In genomic region chr2:120563235-120563990, GRCm38 (mm10) we compare ENCODE assay signal across 8 mouse cellular contexts. TPM values are rescaled to one million over a fixed set of nuclear protein-coding genes. Genes with fewer than 3 reads are reported as not detected.
DNase-seq lines count a peak whose midpoint lies in the region; ATAC-seq and TF ChIP-seq lines count a peak whose summit lies in the region.

Gene Zfp106, minus strand, starts transcription at chr2:120563843.

- peak within 1 kb of the TSS; percentile 96 for H3K4me2 ChIP-seq in CH12.LX (ENCODE audit: insufficient read depth, low read depth, poor library complexity, severe bottlenecking)
- H3K4me2 ChIP-seq in forebrain, embryonic 11.5 days (ENCODE audit: low read depth, low read length, severe bottlenecking): peak within 1 kb of the TSS; percentile 52
- H3K4me2 ChIP-seq in heart, embryonic 16.5 days (ENCODE audit: low read depth, low read length): peak within 1 kb of the TSS; percentile 73
- H3K4me2 ChIP-seq in liver, embryonic 16.5 days (ENCODE audit: low read depth, low read length): peak within 1 kb of the TSS; percentile 85
- H3K4me2 ChIP-seq in neural tube, embryonic 13.5 days: peak within 1 kb of the TSS; percentile 89

- ATAC-seq in forebrain, embryonic 11.5 days (replicated peaks; ENCODE audit: low FRiP score): peak; percentile 85
- ATAC-seq in heart, embryonic 16.5 days (replicated peaks; ENCODE audit: extremely low read depth, insufficient read depth, low FRiP score): peak; percentile 78
- peak; percentile 62 for ATAC-seq in liver, embryonic 16.5 days (ENCODE audit: low read depth)
- ATAC-seq in neural tube, embryonic 13.5 days (ENCODE audit: low read depth): peak; percentile 87

- H3K9ac ChIP-seq in CH12.LX (ENCODE audit: insufficient read depth, low read depth): peak within 1 kb of the TSS; percentile 69
- H3K9ac ChIP-seq in forebrain, embryonic 11.5 days (ENCODE audit: low read length): peak within 1 kb of the TSS; percentile 90
- peak within 1 kb of the TSS; percentile 94 for H3K9ac ChIP-seq in heart, embryonic 16.5 days (ENCODE audit: low read length)
- H3K9ac ChIP-seq in liver, embryonic 16.5 days (ENCODE audit: low read depth, low read length): peak within 1 kb of the TSS; percentile 97
- peak within 1 kb of the TSS; percentile 96 for H3K9ac ChIP-seq in neural tube, embryonic 13.5 days

- under 1% methylated on average over 50 of the region's 50 CpGs for WGBS in forebrain, embryonic 11.5 days
- WGBS in heart, embryonic 16.5 days: under 1% methylated on average over 50 of the region's 50 CpGs
- WGBS in liver, embryonic 16.5 days (ENCODE audit: insufficient replicate concordance): under 1% methylated on average over 44 of the region's 50 CpGs
- WGBS in neural tube, embryonic 13.5 days: under 1% methylated on average over 50 of the region's 50 CpGs

- peaks cover 4 to 40% of the 10 kb centered on the region in 2 experiments; a peak in 2 of 4 replicates for H3K4me1 ChIP-seq in CH12.LX (ENCODE audit: control insufficient read depth in 1 of 2, insufficient read depth in 2 of 2)
- peaks cover 3% of the 10 kb centered on the region; the same call in 1 of the 2 replicates for H3K4me1 ChIP-seq in forebrain, embryonic 11.5 days (replicated peaks; ENCODE audit: control insufficient read depth, insufficient read depth, low read length)
- H3K4me1 ChIP-seq in heart, embryonic 16.5 days (ENCODE audit: control insufficient read depth, insufficient read depth, low read length): peaks cover 16% of the 10 kb centered on the region
- H3K4me1 ChIP-seq in liver, embryonic 16.5 days (ENCODE audit: control insufficient read depth, low read depth, low read length): peaks cover 21% of the 10 kb centered on the region
- peaks cover 30% of the 10 kb centered on the region for H3K4me1 ChIP-seq in neural tube, embryonic 13.5 days (replicated peaks)
- peaks cover 2% of the 10 kb centered on the region for H3K4me1 ChIP-seq in testis, adult 2 months (ENCODE audit: control insufficient read depth, insufficient read depth, low read length)

- TF ChIP-seq RAD21 in CH12.LX (IDR thresholded peaks at IDR 0.05; ENCODE audit: low read depth, low read length): no peak

- no peaks in the 10 kb centered on the region for H3K9me3 ChIP-seq in CH12.LX (replicated peaks; ENCODE audit: low read length)
- H3K9me3 ChIP-seq in forebrain, embryonic 11.5 days (ENCODE audit: control insufficient read depth, low read length): no peaks in the 10 kb centered on the region
- no peaks in the 10 kb centered on the region for H3K9me3 ChIP-seq in heart, embryonic 16.5 days (replicated peaks; ENCODE audit: control insufficient read depth, low read length)
- H3K9me3 ChIP-seq in liver, embryonic 16.5 days (replicated peaks; ENCODE audit: control insufficient read depth, low read length): no peaks in the 10 kb centered on the region
- H3K9me3 ChIP-seq in neural tube, embryonic 13.5 days: no peaks in the 10 kb centered on the region

- in situ Hi-C loops in CH12.LX (cut with MboI; ENCODE audit: low pct_ligation_motif_present, low pct_unique_long_range_greater_than_20kb, low sequenced_read_pairs): no loop called here

- no peaks in the 10 kb centered on the region for H3K27me3 ChIP-seq in CH12.LX (replicated peaks)
- H3K27me3 ChIP-seq in forebrain, embryonic 11.5 days (ENCODE audit: control insufficient read depth, insufficient read depth, low read length): no peaks in the 10 kb centered on the region
- no peaks in the 10 kb centered on the region for H3K27me3 ChIP-seq in heart, embryonic 16.5 days (ENCODE audit: control insufficient read depth, insufficient read depth, low read length)
- H3K27me3 ChIP-seq in liver, embryonic 16.5 days (ENCODE audit: control insufficient read depth, insufficient read depth, low read depth, low read length): no peaks in the 10 kb centered on the region
- H3K27me3 ChIP-seq in neural tube, embryonic 13.5 days: no peaks in the 10 kb centered on the region
- no peaks in the 10 kb centered on the region for H3K27me3 ChIP-seq in testis, adult 2 months (ENCODE audit: control insufficient read depth, insufficient read depth, low read length)

- peak within 1 kb of the TSS; percentile 81 for H3K27ac ChIP-seq in CH12.LX (ENCODE audit: insufficient read depth, low read depth)
- H3K27ac ChIP-seq in forebrain, embryonic 11.5 days (ENCODE audit: low read depth, low read length): no peak within 1 kb of the TSS
- peak within 1 kb of the TSS; percentile 65 for H3K27ac ChIP-seq in heart, embryonic 16.5 days (ENCODE audit: low read length)
- H3K27ac ChIP-seq in liver, embryonic 16.5 days (ENCODE audit: low read length): peak within 1 kb of the TSS; percentile 66
- H3K27ac ChIP-seq in neural tube, embryonic 13.5 days (replicated peaks): peak within 1 kb of the TSS; percentile 82
- peak within 1 kb of the TSS; percentile 93 for H3K27ac ChIP-seq in testis, adult 2 months (ENCODE audit: control insufficient read depth, insufficient read depth, low read depth, low read length)

- H3K36me3 ChIP-seq in CH12.LX (replicated peaks in 1 of 2; ENCODE audit: control insufficient read depth in 1 of 2, insufficient read depth in 1 of 2, low read length in 1 of 2): peaks cover 0 to 12% of the 10 kb centered on the region in 2 experiments
- no peaks in the 10 kb centered on the region for H3K36me3 ChIP-seq in forebrain, embryonic 11.5 days (ENCODE audit: control insufficient read depth, insufficient read depth, low read length)
- H3K36me3 ChIP-seq in heart, embryonic 16.5 days (ENCODE audit: control insufficient read depth, insufficient read depth): no peaks in the 10 kb centered on the region
- no peaks in the 10 kb centered on the region for H3K36me3 ChIP-seq in liver, embryonic 16.5 days (ENCODE audit: control insufficient read depth, insufficient read depth)
- no peaks in the 10 kb centered on the region for H3K36me3 ChIP-seq in neural tube, embryonic 13.5 days
- H3K36me3 ChIP-seq in testis, adult 2 months (ENCODE audit: control insufficient read depth, insufficient read depth, low read length): no peaks in the 10 kb centered on the region

- dilution Hi-C loops in CH12.LX (cut with MboI; ENCODE audit: extremely low pct_ligation_motif_present, extremely low pct_unique_long_range_greater_than_20kb, low sequenced_read_pairs): no loop called here

- TF ChIP-seq CTCF in CH12.LX (conservative IDR thresholded peaks at IDR 0.05 in 1 of 2, IDR thresholded peaks at IDR 0.05 in 1 of 2; ENCODE audit: low read depth in 2 of 2, low read length in 2 of 2): no peak
- TF ChIP-seq CTCF in testis, adult 2 months (IDR thresholded peaks at IDR 0.05; ENCODE audit: control insufficient read depth, insufficient read depth, insufficient replicate concordance, low read depth, low read length): no peak

- DNase-seq in CH12.LX (ENCODE audit: extremely low read depth): peak; percentile 90
- peak; percentile 80 for DNase-seq in c-Kit-positive CD71-positive TER-119-negative erythroid progenitor cells, embryonic 14.5 days (ENCODE audit: low read depth)
- DNase-seq in forebrain, embryonic 11.5 days (ENCODE audit: low spot score): peak; percentile 92
- DNase-seq in kidney, postnatal 4 days: peak; percentile 87 to 93

- H3K79me2 ChIP-seq in CH12.LX (replicated peaks; ENCODE audit: control insufficient read depth, extremely low read depth, insufficient read depth, poor library complexity, severe bottlenecking): peaks cover 56% of the 10 kb centered on the region

- TF ChIP-seq POLR2A in CH12.LX (IDR thresholded peaks at IDR 0.05; ENCODE audit: low read depth, low read length): peak; percentile 90
- peak; percentile 71 for TF ChIP-seq POLR2A in testis, adult 2 months (IDR thresholded peaks at IDR 0.05; ENCODE audit: control insufficient read depth, low read depth, low read length)

- TF ChIP-seq EP300 in CH12.LX (IDR thresholded peaks at IDR 0.05; ENCODE audit: low read length): 0 out of 2 replicates have a peak, but pooled peaks have one; percentile 8

- H3K4me3 ChIP-seq in CH12.LX (replicated peaks in 1 of 3; ENCODE audit: low read depth in 2 of 3, low read length in 2 of 3, poor library complexity in 1 of 3): peak within 1 kb of the TSS; percentile 67 to 98 (median 87)
- H3K4me3 ChIP-seq in forebrain, embryonic 11.5 days (ENCODE audit: low read depth, low read length): peak within 1 kb of the TSS; percentile 73
- H3K4me3 ChIP-seq in heart, embryonic 16.5 days (ENCODE audit: low read length): peak within 1 kb of the TSS; percentile 95
- peak within 1 kb of the TSS; percentile 93 for H3K4me3 ChIP-seq in liver, embryonic 16.5 days (ENCODE audit: low read depth, low read length)
- peak within 1 kb of the TSS; percentile 94 for H3K4me3 ChIP-seq in neural tube, embryonic 13.5 days
- H3K4me3 ChIP-seq in testis, adult 2 months (ENCODE audit: control insufficient read depth, low read depth, low read length): peak within 1 kb of the TSS; percentile 96

TF ChIP-seq in CH12.LX, 34 proteins besides CTCF, POLR2A, EP300 and RAD21 (continues in another document):
- TF ChIP-seq JUN (IDR thresholded peaks at IDR 0.05; ENCODE audit: insufficient read depth, low read depth, low read length): no peak
- TF ChIP-seq GABPA (IDR thresholded peaks at IDR 0.05; ENCODE audit: insufficient replicate concordance, low read depth, low read length): no peak
- peak; percentile 51 for TF ChIP-seq ETS1 (conservative IDR thresholded peaks at IDR 0.05; ENCODE audit: low read depth, low read length)
- TF ChIP-seq TCF12 (IDR thresholded peaks at IDR 0.05; ENCODE audit: low read depth, low read length): peak; percentile 90
- no peak; the same call in 1 of the 2 replicates for TF ChIP-seq ZKSCAN1 (IDR thresholded peaks at IDR 0.05; ENCODE audit: borderline replicate concordance, low read depth, low read length)
- TF ChIP-seq MAFK (IDR thresholded peaks at IDR 0.05; ENCODE audit: insufficient replicate concordance, low read length): no peak
- TF ChIP-seq E2F4 (IDR thresholded peaks at IDR 0.05; ENCODE audit: insufficient replicate concordance, low read depth, low read length): 0 out of 2 replicates have a peak, but pooled peaks have one; percentile 66
- peak; percentile 54; the same call in 1 of the 2 replicates for TF ChIP-seq ZMIZ1 (IDR thresholded peaks at IDR 0.05; ENCODE audit: low read depth, low read length)
- peak; percentile 85 for TF ChIP-seq MEF2A (IDR thresholded peaks at IDR 0.05; ENCODE audit: borderline replicate concordance, low read depth, low read length)
- TF ChIP-seq ZNF384 (IDR thresholded peaks at IDR 0.05; ENCODE audit: low read depth, low read length): peak; percentile 63
- no peak for TF ChIP-seq PAX5 (IDR thresholded peaks at IDR 0.05; ENCODE audit: low read length)

RNA-seq across cellular contexts. Expression of gene Zfp106, which starts in this region (rescaled TPM):
- 89.4 and 93.8 TPM in 2 replicates for total RNA-seq in CH12.LX (2012; rRNA removed)
- 113 and 130 TPM in 2 replicates for total RNA-seq in CH12.LX (2014; rRNA removed)
- polyA plus RNA-seq in CH12.LX (2012; ENCODE audit: insufficient read length, low read depth): 183 and 203 TPM in 2 replicates
- polyA plus RNA-seq in forebrain, embryonic 11.5 days (2014; fragmentation: Nextera tagmentation; extraction: Ambion mirVana): 73.9 and 75.5 TPM in 2 replicates
- 35.8 and 47.4 TPM in 2 replicates for polyA plus RNA-seq in heart, embryonic 16.5 days (2015; fragmentation: Nextera tagmentation; extraction: Ambion mirVana)
- 15.2 and 15.6 TPM in 2 replicates for polyA plus RNA-seq in liver, embryonic 16.5 days (2015; fragmentation: Nextera tagmentation; extraction: Ambion mirVana)
- polyA plus RNA-seq in neural tube, embryonic 13.5 days (2015; fragmentation: Nextera tagmentation; extraction: Ambion mirVana): 37.3 and 40.9 TPM in 2 replicates
- polyA plus RNA-seq in testis, adult 2 months (2012; rRNA removed): 19.7 and 19.8 TPM in 2 replicates
